Mouse (Mus musculus) C2C12 (cell line): ENCODE data around the gene Rasgrp3.

ENCODE experiments used
- CTCF ChIP-seq: IDR thresholded peaks from one replicate; pipeline ENCODE4 v1.5.1; 2011; ENCODE audit not compliant: control insufficient read depth, insufficient read depth, insufficient read length
- FOSL1 ChIP-seq: IDR thresholded peaks from one replicate; pipeline ENCODE4 v1.8.0; 2011; ENCODE audit warnings: mild to moderate bottlenecking, low read length; ENCODE audit not compliant: poor library complexity, insufficient read depth, severe bottlenecking
- MAX ChIP-seq: IDR thresholded peaks from one replicate; pipeline ENCODE4 v1.6.1; 2011; ENCODE audit warnings: mild to moderate bottlenecking, control low read depth
- MYOD1 ChIP-seq: IDR thresholded peaks from one replicate; pipeline ENCODE4 v1.6.1; 2011; ENCODE audit warnings: low read depth; ENCODE audit not compliant: control insufficient read depth, insufficient read length
- MYOG ChIP-seq: IDR thresholded peaks from one replicate; pipeline ENCODE4 v1.6.1; 2011; ENCODE audit not compliant: control insufficient read depth, insufficient read length; ENCODE audit errors: extremely low read depth
- USF1 ChIP-seq: IDR thresholded peaks from one replicate; pipeline ENCODE4 v1.6.1; 2011; ENCODE audit warnings: low read depth, mild to moderate bottlenecking, control low read depth, moderate library complexity

DNA sequence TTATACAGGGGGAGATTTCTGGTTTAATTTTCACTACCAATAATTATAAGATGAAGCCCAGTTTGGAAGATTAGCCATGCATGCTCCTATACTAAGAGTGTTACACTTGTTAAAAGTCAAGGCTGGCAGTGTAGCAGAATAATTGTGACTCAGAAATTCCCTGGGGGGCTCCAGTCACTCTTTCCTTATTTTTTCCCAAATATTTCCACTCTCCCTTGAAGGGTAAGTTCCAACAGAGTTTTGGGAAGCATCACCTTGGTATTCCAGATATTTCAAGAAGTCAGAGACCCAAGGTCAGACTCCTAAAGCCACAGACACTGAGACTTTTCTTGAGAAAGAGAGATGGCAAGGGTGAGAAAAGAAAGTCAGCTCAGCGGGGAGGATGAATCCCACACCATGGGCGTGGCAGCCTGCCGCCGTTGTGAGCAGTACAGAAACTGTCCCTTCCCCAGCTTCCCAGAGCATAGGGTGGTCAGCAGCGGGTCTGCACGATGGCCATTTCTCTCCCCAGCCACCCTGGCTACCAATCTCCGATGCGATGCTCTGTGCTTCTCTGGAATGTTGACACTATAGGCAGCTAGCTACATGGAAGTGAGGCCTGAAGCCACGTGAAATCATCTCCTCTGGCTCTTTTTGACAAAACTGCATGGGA lies 28.8 kb downstream of the Rasgrp3 start:
- no peak for TF ChIP-seq USF1
- TF ChIP-seq CTCF: no peak
- TF ChIP-seq MAX: no peak
- TF ChIP-seq MYOG: no peak
- TF ChIP-seq MYOD1: no peak
- TF ChIP-seq FOSL1: no peak
